Mouse (Mus musculus): ENCODE measurements around the gene Lrfn3. TPM values are rescaled to one million over a fixed set of nuclear protein-coding genes. Genes with fewer than 3 reads are reported as not detected.

Gene Lrfn3
- total RNA-seq (2014; fragmentation: Nextera tagmentation) (not detected in 2 replicates), total RNA-seq (2017) (not detected in 2 replicates)

DNA sequence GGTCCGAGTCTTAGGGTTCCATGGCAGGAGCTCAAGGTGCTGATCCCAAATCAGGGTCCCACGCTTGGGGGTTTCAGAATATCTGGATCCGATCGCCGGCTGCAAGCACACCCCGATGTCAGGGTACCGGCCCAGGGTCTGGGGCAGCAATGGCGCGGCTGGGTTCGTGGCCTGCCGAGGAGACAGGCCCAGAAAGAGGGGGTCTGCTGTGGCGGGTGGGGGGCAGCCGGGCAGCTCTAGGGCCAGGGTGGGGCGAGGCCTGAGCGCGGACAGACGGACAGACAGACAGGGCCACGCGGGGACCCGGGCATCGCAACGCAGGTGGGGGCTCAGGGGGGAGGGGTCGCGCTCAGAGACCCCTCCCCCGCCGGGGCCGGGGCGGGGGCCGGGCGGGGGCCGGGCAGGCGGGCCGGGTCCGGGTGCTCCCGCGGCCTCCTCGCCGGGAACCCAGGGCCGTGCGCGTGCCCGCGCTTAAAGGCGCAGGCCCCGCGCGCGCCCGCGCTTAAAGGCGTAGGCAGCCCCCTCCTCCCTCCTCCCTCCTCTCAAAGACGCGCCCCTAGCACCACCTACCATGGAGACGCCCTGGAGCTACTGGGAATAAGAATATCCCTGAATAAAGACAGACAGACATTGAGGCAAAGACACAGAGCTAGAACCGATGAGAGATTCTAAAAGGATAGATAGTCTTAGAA, at the start of gene Lrfn3:
Gene Lrfn3, minus strand, starts transcription at position 121 of the 692 bp plus-strand sequence.
- no peak for ATAC-seq (replicated peaks; ENCODE audit: poor library complexity, severe bottlenecking)

DNA sequence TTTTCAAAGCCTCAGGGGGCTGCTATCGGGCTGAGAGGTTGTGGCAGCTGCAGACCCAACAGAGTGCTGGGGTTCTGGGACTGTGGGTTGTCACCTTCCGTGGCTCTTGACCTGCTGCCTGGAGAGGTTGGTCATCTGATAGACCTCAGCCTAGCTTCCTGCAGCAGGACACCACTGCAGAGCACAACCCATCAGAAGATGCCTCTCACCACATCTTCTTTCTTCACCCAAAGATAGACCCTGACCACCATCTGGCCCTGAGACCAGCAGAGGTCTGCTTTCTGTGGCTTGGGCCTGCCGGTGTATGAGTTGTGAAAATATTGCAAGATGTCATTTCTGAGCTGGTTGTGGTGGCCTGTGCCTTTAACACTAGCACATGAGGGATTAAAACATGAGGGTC, 48.5 kb upstream of the Lrfn3 start:
- peak; percentile 49 for ATAC-seq (replicated peaks; ENCODE audit: poor library complexity, severe bottlenecking)

DNA sequence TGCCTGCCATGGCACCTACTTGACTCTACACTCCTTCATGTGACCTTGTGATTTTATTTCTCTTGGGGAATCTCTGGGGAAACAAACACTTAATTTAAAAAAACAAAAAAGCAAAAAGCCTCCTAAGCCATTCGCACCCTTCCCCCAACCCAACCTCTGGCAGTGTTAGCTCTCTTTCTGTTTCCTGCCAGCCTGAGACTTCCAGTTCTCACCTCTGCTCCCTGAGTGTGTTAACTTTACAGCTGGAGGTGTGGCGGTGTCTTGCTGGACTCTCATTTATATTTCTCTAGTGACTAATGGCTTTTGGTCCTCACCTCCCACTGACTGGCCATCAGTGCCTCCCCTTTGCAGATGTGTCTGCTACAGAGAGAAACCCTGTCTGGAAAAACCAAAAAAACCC, 47.2 kb upstream of the Lrfn3 start:
- no peak for ATAC-seq (replicated peaks; ENCODE audit: poor library complexity, severe bottlenecking)

DNA sequence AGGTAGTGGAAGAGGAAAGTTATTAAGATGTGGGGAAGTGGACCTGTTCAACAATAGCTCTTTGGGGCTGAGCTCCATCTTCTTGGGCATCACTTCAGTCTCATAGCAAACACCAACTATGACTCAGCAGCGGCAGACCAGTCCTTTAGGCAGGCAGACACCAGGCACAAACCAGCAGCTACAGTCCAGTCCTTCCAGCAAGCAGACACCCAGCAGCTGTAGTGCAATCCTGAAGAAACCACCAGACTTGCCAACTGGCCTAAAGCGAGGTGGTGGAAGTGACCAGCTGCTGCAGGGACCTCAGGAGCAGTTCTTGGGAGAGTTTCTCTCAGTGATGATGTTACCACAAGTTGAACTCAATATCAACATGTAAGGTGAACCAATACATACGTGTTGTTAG, 46.1 kb upstream of the Lrfn3 start:
- no peak for ATAC-seq (replicated peaks; ENCODE audit: poor library complexity, severe bottlenecking)

DNA sequence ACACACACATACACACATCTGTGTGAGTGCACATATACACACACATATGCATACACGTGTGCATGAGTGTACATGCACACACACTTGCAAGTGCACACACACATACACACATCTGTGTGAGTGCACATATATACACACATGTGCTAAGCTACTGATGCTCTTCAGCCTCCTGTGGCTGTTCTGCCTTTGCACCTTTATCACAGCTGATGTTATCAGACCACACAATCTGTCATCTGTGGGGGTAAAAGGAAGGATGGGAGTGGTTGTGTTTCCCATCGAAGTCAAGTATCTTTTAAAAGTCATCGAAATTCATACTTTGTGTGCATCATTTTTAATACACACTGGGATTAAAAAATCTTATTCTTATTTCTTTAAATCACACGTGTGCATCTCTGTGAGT, 39.8 kb upstream of the Lrfn3 start:
- no peak for ATAC-seq (replicated peaks; ENCODE audit: poor library complexity, severe bottlenecking)

DNA sequence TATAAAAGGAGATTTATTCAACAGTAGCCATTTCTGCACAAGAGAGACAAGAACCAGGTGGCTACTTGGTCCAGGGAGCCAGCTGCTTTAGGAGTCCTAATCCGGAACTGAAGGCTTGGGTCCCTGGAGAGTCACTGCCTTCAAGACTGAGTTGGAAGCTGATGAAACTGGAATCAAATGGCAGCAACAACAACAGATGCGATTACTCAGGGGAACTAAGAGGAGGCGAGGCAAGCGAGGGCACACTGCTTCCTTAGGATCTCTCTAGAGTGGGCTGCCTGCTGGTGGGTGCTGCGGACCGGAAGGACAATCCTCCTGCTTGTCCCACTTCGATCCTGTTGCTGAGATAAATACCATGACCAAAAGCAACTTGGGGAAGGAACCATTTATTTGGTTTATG, 37.1 kb upstream of the Lrfn3 start:
- ATAC-seq (replicated peaks; ENCODE audit: poor library complexity, severe bottlenecking), result no peak

DNA sequence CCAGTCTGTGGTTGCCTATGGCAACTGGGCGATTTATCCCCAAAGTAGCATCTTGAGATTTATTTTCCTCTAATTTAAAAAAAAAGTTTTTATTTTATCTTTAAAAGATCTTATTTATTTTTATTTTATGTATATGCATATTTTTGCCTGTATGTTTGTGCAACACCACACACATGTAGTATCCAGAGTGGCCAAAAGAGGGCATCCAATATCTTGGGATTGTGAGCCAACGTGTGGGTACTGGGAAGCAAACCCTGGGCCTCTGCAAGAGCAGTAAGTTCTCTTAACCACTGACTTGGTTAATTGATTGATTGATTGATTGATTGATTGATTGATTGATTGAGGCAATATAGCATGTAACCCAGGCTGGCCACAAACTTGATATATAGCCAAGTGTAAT, 32.3 kb upstream of the Lrfn3 start:
- 0 out of 2 replicates have a peak, but pooled peaks have one; percentile 31 for ATAC-seq (replicated peaks; ENCODE audit: poor library complexity, severe bottlenecking)

DNA sequence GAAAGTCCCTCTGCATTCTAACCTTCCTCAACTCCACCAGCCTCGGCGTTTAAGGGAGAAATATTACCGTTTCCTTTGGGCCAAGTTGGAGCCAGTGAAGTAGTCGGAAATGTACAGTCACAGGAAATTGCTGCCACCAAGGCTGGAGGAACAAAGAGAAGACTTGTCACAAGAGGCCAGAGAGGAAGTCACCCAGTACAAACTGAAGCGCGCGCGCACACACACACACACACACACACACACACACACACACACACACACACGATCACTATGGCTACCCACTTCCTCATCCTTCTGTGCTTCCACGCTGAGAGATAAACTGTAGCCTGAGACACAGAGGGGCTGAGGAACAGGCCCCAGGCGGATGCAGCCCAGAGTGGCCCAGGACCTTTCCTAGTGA, 31.8 kb upstream of the Lrfn3 start:
- peak; percentile 93 for ATAC-seq (replicated peaks; ENCODE audit: poor library complexity, severe bottlenecking)

DNA sequence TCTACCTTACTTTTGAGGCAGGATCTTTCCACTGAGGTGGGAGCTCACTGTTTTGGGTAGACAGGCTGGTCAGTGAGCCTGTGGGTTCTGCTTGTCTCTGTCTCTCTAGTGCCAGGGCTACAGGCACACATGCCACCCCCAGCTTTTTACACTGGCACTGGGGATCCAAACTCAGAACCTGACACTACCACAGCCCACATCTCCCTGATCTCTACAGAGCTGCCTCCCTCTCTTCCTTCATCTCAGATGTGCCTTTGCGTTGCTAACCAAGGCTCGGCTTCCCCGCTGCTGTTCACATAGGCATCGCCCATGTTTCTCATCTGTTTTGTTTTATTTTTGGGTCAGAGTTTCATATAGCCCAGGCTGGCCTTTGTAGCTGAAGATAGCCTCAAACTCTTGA, 31.1 kb upstream of the Lrfn3 start:
- ATAC-seq (replicated peaks; ENCODE audit: poor library complexity, severe bottlenecking), result no peak

DNA sequence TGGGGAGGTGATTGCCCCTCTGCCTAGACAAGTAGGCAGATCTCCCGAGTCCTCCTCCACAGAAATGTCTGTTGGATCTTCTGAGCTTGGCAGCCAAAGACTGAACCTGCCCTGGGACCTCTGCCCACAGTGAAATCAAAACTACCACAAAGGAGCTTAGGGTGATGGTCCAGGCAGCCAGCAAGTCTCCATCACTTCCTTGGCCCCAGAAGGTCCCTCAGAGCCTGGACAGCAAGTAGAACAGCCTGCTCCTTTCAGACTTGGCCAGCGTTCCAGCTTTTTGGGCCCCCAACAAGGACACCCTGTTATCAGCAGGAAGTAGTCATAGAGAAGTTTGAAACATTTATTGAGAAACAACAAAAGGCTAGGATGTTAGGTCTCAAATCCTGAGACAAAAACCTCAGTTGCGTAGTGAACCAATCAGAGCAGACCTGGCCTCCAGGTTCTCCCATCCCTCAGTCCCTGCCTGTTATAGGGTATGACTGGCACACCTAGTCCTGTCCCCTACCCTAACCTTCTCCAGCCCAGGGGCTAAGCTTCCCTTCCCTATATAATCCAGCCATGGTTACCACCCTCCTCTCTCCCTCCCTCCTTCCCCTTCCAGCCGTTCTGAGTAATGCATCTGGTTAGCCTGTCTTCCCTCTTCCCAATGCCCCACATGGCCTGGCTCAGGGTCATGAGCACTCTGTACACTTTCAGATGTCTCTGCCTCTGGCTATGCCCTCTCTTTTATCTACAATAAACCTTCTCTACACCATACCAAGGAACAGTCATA, 30.4 kb upstream of the Lrfn3 start:
- peak; percentile 21; the same call in 1 of the 2 replicates for ATAC-seq (replicated peaks; ENCODE audit: poor library complexity, severe bottlenecking)

DNA sequence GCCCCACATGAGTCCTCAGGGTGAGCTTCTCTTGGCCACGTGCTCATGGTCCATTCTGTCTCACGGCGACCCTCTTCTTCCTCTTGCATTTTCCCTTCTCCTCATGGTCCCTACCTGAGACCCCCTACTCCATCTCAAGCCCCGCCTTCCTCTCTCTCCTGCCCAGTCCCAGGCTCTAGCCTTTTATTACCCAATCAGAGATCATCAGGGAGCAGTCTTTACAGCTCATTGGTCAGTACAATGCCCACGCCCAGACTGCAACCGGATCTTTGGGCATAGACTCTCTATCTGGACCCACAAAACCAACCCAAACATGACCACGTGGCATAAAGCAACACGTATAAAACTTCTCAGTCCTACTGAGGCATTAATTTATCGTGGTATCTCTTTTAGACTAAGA, 21.5 kb upstream of the Lrfn3 start:
- no peak for ATAC-seq (replicated peaks; ENCODE audit: poor library complexity, severe bottlenecking)

DNA sequence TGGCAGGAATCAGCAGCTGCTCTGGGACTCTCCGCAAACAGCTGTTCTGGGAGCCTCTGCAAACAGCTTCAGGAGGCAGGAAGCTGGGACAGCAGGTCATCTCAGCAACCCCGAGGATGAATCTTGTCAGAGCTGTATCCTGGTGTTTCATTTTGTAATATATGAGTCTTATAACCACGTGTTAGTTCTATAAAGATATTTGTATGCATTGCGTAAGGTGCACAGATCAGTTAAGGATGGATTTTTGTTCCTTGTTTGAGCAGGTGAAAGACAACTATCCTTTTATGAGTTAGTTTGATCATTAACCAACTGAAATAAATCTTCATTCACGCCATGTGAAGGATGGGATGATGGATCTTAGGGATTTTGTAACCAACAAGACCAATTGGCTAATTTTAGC, 17.5 kb upstream of the Lrfn3 start:
- no peak for ATAC-seq (replicated peaks; ENCODE audit: poor library complexity, severe bottlenecking)

DNA sequence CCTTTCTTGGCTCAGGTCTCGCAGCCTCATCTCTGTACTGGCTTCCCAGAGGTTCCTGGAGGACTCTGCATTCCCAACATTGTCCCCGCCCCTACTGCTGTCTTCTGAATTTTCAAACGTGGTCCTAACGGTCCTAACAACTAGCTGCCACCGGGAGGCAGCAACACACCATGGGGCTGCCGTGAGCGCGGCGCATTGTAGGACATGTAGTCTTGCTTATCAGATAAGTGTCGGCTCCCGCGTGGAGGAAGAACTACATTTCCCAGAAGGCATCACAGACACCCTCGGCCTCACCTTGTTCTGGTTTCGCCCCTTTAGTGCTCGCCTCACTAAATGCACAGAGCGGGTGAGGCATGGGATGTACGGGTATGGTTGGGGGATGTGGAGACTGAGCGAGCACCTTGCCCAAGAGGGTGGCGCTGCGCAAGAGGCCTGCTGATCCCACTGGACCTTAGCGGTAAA, 11.0 kb upstream of the Lrfn3 start:
- peak; percentile 100 for ATAC-seq (replicated peaks; ENCODE audit: poor library complexity, severe bottlenecking)

DNA sequence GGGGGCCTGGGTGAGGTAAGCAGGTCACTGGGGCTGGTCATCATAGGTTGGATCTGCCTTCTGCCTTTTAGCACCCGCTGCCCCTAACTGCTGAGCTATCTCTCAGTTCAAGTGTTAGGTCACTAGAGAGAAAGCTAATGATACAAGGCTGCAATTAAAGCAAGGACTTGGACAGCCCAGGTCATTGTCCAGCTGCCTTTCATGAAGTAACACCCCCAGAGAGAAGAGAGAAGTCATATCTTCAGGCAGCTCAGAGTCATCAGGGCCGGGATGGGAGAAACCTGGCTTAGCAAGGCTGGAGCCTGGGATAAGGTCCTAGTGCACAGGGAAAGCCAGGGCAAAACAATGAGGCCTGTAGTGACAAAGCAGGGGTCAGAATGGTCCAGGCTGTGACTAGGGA, 4.9 kb upstream of the Lrfn3 start:
- no peak for ATAC-seq (replicated peaks; ENCODE audit: poor library complexity, severe bottlenecking)

DNA sequence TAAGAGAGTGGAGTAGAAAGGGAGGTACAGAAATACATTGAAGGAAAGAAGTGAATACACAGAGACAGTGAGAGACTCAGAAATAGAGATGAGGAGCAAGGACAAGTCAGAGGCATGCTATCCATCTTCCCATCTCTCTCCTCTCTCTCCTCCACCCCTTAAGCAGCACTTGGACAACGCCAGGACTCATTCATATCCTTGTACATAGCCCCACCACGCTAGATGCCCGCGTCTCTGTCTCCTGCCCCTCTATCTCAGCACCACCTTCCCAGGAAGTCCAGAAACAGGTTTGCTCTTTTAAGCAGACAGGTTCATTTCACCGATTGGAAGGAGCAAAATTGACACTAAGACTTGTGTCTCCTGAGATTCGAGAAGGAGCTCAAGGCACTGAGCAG, 769 bp upstream of the Lrfn3 start:
- no peak for ATAC-seq (replicated peaks; ENCODE audit: poor library complexity, severe bottlenecking)

DNA sequence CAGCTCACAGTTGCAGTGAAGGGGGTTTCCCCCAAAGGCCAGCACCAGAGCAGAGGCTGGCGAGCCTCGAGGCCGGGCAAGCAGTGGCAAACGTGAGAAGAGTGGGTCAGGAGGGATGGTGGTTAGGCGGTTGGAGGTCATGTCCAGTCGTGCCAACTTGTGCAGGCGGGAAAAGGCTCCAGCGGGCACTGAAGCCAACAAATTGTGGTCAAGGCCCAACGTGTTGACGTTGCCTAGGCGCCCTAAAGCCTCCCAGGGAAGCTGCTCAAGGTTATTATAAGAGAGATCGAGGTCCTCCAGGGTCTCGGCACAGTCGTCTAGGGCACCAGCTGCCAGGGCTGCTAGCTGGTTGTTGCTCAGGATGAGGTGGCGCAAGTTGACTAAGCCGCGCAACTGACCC, 2.5 kb downstream of the Lrfn3 start:
- ATAC-seq (replicated peaks; ENCODE audit: poor library complexity, severe bottlenecking), result no peak

DNA sequence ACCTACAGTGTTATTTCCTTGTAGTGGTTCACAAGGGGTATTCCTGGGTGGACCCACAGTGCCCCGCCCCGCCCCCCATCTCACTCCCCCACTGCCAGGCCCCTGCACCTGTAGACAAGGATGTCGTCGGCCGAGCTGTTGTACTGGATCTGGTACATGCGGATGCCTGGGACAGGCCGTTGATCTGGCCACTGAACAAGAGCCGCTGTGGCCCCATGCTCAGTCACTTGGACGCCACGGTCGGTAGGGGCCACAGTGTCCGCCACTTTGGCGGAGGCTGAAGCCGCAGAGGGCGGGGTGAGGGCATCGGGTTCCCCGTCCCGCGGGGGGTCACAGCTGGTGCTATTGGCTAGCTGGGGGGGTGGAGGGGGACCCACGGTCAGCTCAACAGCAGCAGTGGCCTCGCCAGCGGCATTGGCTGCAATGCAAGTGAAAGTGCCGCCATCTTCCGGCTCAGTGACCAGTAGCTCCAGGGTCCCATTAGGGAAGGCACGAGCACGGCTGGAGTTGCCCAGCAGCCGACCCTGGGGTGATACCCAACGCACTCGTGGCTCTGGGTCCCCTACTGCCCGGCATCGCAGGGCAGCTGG, 3.2 kb downstream of the Lrfn3 start:
- no peak for ATAC-seq (replicated peaks; ENCODE audit: poor library complexity, severe bottlenecking)

DNA sequence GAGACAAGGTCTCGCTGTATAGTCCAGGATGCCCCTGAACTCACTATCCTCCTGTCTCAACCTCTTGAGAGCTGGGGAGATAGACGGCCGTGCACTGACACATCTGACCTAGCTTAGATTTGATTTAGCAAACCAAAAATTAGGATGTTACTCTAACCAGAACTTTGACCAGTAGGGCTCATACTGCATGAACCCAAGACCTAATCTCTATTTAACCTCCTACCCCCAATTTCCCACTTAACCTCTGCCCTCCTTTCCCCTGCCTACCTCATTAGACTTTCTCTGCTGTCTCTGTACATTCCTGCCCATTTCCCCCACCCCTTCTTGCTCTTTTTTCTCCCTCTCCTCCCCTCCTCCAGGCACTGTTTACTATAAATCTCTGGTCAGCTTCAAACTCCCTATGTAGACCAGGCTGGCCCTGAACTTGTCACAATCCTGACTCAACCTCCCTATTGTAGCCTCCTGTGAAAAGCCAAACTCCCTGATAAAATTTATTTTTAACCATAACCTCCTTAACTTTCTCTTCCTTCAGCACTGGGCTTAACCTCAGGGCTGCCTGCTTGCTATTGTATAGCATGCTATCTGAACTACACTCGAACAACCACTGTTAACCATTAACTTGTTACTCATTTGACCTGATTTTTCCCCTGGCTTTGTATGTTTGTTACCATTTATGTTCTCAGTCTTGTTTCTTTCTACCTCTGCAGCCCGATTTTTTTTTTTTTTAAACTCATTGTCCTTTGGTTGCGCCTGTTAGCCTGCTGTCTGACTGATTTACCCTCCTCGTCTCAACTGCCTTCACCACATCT, 4.0 kb downstream of the Lrfn3 start:
- no peak for ATAC-seq (replicated peaks; ENCODE audit: poor library complexity, severe bottlenecking)

DNA sequence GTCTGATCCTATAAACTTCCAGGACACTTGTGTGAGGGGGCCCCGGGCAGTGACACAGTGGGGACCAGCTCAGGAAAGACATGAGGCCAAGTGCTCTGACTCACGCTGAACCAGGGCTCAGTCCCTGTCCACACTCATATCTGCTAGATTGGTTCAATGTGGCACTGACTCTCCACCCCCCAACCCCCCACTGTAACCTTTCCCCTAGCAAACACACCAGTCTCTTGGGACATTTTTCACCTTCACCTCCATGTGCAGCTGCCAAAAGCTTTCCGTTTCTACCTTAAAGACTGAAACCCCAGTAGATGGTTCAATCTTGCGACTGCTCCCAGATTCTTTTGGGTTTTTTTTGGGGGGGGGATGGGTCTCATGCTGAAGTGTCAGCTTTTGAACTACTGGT, 8.5 kb downstream of the Lrfn3 start:
- no peak for ATAC-seq (replicated peaks; ENCODE audit: poor library complexity, severe bottlenecking)

DNA sequence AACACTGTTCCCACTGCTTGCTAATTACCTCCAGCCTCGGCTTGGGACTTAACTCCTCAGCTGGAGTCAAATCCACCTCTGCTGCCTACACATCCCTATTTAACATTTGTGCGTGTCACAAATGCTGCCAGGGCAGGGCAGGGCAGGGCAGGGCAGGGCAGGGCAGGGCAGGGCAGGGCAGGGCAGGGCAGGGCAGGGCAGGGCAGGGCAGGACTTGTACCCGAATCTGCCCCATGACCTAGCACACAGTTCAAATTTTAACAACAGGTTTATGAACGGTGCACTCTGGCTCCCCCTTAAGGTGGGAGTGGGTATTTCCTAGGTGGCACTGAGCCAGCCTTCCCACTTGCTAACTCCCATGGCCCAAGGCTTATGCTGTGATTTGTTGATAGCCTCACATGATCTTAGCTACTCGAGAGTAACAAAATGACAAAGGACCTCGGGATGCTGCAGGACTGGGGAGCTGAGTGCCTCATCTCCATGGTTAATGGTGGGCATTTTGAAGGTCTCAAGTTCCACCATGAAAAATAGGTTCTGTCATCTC, 9.2 kb downstream of the Lrfn3 start:
- peak; percentile 70 for ATAC-seq (replicated peaks; ENCODE audit: poor library complexity, severe bottlenecking)
